Mouse (Mus musculus): ENCODE measurements around the gene Apol6. TPM values are rescaled to one million over a fixed set of nuclear protein-coding genes. Genes with fewer than 3 reads are reported as not detected.

Gene Apol6
- polyA plus RNA-seq, 1 experiment from 2014 or later, result not detected

DNA sequence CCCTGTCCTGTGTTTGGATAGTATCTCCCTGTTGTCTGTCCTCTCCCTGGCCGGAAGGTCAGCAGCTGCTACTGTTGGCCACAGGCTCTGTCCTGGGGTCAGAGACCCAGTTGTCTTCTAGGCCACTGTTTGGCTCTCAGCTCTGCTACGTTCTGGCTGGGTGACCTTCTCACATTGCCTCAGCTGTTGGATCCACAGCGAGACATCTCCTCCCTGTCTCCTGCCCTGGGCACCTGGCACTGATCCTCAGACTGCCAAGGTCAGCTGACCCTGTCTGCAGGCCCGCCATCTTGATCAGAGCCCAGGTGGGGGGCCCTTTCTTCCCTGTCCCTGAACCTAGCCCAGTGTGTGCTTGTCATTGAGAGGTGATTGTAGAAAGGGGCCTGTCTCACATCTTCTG lies 29.5 kb upstream of the Apol6 start:
- ATAC-seq, result no peak
- Histone ChIP-seq H3K27ac (ENCODE audit: low read length) (peak overlapping the region; percentile 68), H3K4me1 (ENCODE audit: control insufficient read depth, insufficient read depth, low read length) (peaks cover 13% of the 10 kb centered on the region; the same call in 1 of the 2 replicates), H3K36me3 (ENCODE audit: control insufficient read depth, insufficient read depth, low read length) (no peaks in the 10 kb centered on the region), H3K27me3 (ENCODE audit: control insufficient read depth, insufficient read depth, low read depth, low read length) (no peaks in the 10 kb centered on the region), H3K9me3 (replicated peaks; ENCODE audit: control insufficient read depth, low read length, poor library complexity, severe bottlenecking) (no peaks in the 10 kb centered on the region), H3K9ac (ENCODE audit: low read depth, low read length) (no peak overlapping the region), H3K4me3 (ENCODE audit: low read depth, low read length) (no peak overlapping the region), H3K4me2 (ENCODE audit: low read length) (peak overlapping the region; percentile 33)
- 71% methylated on average over 4 of the region's 4 CpGs for WGBS

DNA sequence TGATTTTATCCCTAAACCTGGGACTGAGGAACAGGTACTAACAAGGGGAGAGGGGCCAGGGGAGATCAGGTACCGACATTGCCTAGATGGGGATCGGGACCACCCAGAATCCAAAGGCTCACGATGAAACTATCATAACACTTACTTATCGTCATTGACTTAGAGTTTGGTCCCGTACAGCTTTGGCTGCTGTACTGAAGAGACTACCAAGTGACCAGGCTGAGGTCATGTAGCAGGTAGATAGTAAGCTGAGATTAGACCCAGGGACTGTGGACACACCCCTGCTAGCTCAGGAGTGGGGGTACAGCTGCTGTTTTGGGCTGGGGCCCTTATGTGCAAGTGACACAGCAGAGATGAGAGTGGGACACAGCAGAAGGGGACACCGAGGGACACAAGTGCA lies 28.0 kb upstream of the Apol6 start:
- ATAC-seq, result no peak
- Histone ChIP-seq H3K27me3 (ENCODE audit: control insufficient read depth, insufficient read depth, low read depth, low read length) (no peaks in the 10 kb centered on the region), H3K9me3 (replicated peaks; ENCODE audit: control insufficient read depth, low read length, poor library complexity, severe bottlenecking) (no peaks in the 10 kb centered on the region), H3K27ac (ENCODE audit: low read length) (no peak overlapping the region), H3K36me3 (ENCODE audit: control insufficient read depth, insufficient read depth, low read length) (no peaks in the 10 kb centered on the region), H3K4me3 (ENCODE audit: low read depth, low read length) (no peak overlapping the region), H3K4me1 (ENCODE audit: control insufficient read depth, insufficient read depth, low read length) (peaks cover 13% of the 10 kb centered on the region; the same call in 1 of the 2 replicates), H3K4me2 (ENCODE audit: low read length) (no peak overlapping the region), H3K9ac (ENCODE audit: low read depth, low read length) (no peak overlapping the region)
- 93% methylated on average over 6 of the region's 6 CpGs for WGBS

DNA sequence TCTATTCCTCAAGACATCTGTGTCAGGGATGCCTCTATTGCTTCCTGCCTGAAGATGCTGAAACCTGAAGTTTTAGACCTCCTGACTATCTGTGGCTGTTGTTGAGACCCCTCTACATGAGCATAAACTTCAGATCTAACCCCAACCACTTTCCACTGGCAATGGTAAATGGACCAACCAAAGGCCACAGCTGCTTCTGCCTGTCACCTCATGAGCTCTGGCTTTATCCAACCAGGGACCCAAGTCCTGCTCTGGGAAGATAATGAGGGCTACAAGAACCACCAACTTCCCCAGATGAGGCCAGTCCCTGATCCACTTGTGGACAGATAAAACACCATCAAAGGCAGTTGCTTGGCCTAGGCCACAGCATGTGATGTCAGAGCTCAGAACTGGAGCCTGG lies 26.6 kb upstream of the Apol6 start:
- Histone ChIP-seq H3K9me3 (replicated peaks; ENCODE audit: control insufficient read depth, low read length, poor library complexity, severe bottlenecking) (no peaks in the 10 kb centered on the region), H3K27me3 (ENCODE audit: control insufficient read depth, insufficient read depth, low read depth, low read length) (no peaks in the 10 kb centered on the region), H3K4me1 (ENCODE audit: control insufficient read depth, insufficient read depth, low read length) (peaks cover 13% of the 10 kb centered on the region; the same call in 1 of the 2 replicates), H3K36me3 (ENCODE audit: control insufficient read depth, insufficient read depth, low read length) (no peaks in the 10 kb centered on the region), H3K4me3 (ENCODE audit: low read depth, low read length) (no peak overlapping the region), H3K9ac (ENCODE audit: low read depth, low read length) (no peak overlapping the region), H3K4me2 (ENCODE audit: low read length) (no peak overlapping the region), H3K27ac (ENCODE audit: low read length) (no peak overlapping the region)
- ATAC-seq, result no peak

DNA sequence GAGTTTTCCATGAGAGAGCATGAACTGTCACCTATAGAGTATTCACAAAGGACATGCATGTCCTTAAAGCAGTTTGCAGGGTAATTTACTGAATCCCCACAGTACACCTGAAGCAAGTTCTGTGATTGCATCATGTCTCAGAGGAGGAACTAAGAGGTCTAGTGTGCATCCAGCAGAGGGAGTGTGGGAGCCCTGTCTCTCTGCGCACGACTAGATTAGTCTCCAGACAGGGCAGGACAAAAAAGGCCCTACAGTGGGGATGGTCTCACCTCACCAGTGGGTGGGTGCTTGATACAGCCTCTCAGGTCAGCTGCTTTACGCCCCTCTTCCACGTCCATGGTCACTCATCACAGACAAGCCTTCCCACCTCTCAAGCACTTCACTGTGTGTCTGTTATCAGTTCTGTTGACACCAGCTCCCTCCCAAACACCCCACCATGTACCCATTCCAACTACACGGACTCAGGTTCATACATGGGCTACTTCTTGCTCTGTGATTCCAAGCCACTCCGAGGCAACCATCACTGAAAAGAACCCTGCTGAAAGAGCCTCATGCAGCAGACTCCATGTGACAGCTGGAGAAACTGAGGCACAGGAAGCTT lies 25.7 kb upstream of the Apol6 start:
- no peaks in the 10 kb centered on the region for H3K9me3 ChIP-seq (replicated peaks; ENCODE audit: control insufficient read depth, low read length, poor library complexity, severe bottlenecking)
- H3K36me3 ChIP-seq (ENCODE audit: control insufficient read depth, insufficient read depth, low read length), result no peaks in the 10 kb centered on the region
- no peak overlapping the region for H3K4me2 ChIP-seq (ENCODE audit: low read length)
- no peak overlapping the region for H3K27ac ChIP-seq (ENCODE audit: low read length)
- 67% methylated on average over 6 of the region's 6 CpGs for whole genome bisulfite sequencing
- no peaks in the 10 kb centered on the region for H3K27me3 ChIP-seq (ENCODE audit: control insufficient read depth, insufficient read depth, low read depth, low read length)
- peaks cover 7% of the 10 kb centered on the region; the same call in 1 of the 2 replicates for H3K4me1 ChIP-seq (ENCODE audit: control insufficient read depth, insufficient read depth, low read length)
- H3K4me3 ChIP-seq (ENCODE audit: low read depth, low read length), result no peak overlapping the region
- H3K9ac ChIP-seq (ENCODE audit: low read depth, low read length), result no peak overlapping the region
- no peak for ATAC-seq

DNA sequence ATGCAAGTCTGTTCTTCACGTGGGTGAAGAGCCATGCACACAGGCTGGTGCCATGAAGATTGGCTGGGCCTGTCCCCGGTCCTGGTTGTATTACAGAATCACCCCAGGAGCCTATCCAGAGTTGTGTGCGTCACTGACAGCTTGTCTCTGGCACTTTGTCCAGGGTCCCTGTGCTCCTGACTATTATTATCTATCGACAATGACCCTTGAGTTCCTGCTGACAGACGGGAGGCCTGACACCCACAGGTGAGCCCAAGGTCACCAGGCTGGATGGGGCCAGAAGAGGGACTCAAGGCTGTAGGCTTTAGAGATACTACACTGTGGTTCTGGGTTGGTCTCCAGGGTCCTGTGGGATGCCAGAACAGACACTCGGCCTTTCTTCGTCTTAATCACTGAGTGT lies 25.0 kb upstream of the Apol6 start:
- H3K27ac ChIP-seq (ENCODE audit: low read length), result no peak overlapping the region
- peaks cover 4% of the 10 kb centered on the region; the same call in 1 of the 2 replicates for H3K4me1 ChIP-seq (ENCODE audit: control insufficient read depth, insufficient read depth, low read length)
- no peaks in the 10 kb centered on the region for H3K36me3 ChIP-seq (ENCODE audit: control insufficient read depth, insufficient read depth, low read length)
- no peak for ATAC-seq
- no peak overlapping the region for H3K4me3 ChIP-seq (ENCODE audit: low read depth, low read length)
- H3K9me3 ChIP-seq (replicated peaks; ENCODE audit: control insufficient read depth, low read length, poor library complexity, severe bottlenecking), result no peaks in the 10 kb centered on the region
- no peaks in the 10 kb centered on the region for H3K27me3 ChIP-seq (ENCODE audit: control insufficient read depth, insufficient read depth, low read depth, low read length)
- no peak overlapping the region for H3K9ac ChIP-seq (ENCODE audit: low read depth, low read length)
- 84% methylated on average over 7 of the region's 7 CpGs for WGBS
- H3K4me2 ChIP-seq (ENCODE audit: low read length), result no peak overlapping the region

DNA sequence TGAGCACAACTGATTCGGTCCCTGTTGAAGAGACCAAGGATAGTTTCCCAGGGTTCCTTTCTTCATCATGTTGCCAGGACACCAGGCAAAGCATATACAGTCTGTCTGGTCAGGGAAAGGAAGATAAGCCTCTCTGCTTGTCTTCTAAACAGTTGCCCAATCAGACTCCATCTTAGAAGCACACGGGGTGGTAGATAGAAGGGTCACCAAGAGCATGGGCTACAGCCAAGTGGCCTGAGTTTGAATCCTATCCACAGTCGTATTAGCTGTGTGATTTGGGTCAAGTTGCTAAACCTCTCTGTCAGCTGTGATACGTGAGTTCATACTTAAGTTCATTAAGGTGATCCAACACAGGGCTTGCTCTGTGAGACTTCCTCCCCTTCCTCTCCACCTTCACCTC lies 24.4 kb upstream of the Apol6 start:
- no peaks in the 10 kb centered on the region for H3K36me3 ChIP-seq (ENCODE audit: control insufficient read depth, insufficient read depth, low read length)
- H3K27me3 ChIP-seq (ENCODE audit: control insufficient read depth, insufficient read depth, low read depth, low read length), result no peaks in the 10 kb centered on the region
- H3K4me2 ChIP-seq (ENCODE audit: low read length), result no peak overlapping the region
- H3K27ac ChIP-seq (ENCODE audit: low read length), result no peak overlapping the region
- no peak overlapping the region for H3K9ac ChIP-seq (ENCODE audit: low read depth, low read length)
- no peaks in the 10 kb centered on the region for H3K9me3 ChIP-seq (replicated peaks; ENCODE audit: control insufficient read depth, low read length, poor library complexity, severe bottlenecking)
- ATAC-seq, result no peak
- no peaks in the 10 kb centered on the region for H3K4me1 ChIP-seq (ENCODE audit: control insufficient read depth, insufficient read depth, low read length)
- 89% methylated on average over 4 of the region's 4 CpGs for WGBS
- H3K4me3 ChIP-seq (ENCODE audit: low read depth, low read length), result no peak overlapping the region

DNA sequence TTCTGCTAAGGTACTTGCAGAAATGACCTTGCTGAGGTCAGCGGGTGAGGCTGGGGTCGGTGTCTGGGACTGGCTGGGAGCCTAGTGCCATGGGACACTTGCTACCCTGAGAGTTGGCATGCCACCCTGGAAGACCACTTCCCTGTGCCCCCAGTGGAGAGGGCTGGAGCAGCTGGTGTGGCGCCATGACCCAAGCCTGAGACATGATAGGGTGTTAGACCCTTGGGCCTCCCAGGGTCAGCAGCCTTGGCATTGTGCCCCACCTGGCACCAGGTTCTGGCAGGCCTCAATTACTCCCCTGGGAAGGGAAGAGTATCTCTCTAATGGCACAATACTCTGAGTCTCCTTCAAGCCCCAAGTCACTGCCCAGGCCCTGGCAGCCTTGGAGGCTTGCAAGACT lies 23.5 kb upstream of the Apol6 start:
- WGBS, result 96% methylated on average over 3 of the region's 3 CpGs
- Histone ChIP-seq H3K4me1 (ENCODE audit: control insufficient read depth, insufficient read depth, low read length) (peaks cover 3% of the 10 kb centered on the region; the same call in 1 of the 2 replicates), H3K4me2 (ENCODE audit: low read length) (no peak overlapping the region), H3K36me3 (ENCODE audit: control insufficient read depth, insufficient read depth, low read length) (no peaks in the 10 kb centered on the region), H3K9ac (ENCODE audit: low read depth, low read length) (no peak overlapping the region), H3K4me3 (ENCODE audit: low read depth, low read length) (no peak overlapping the region), H3K27me3 (ENCODE audit: control insufficient read depth, insufficient read depth, low read depth, low read length) (no peaks in the 10 kb centered on the region), H3K27ac (ENCODE audit: low read length) (no peak overlapping the region), H3K9me3 (replicated peaks; ENCODE audit: control insufficient read depth, low read length, poor library complexity, severe bottlenecking) (no peaks in the 10 kb centered on the region)
- no peak for ATAC-seq

DNA sequence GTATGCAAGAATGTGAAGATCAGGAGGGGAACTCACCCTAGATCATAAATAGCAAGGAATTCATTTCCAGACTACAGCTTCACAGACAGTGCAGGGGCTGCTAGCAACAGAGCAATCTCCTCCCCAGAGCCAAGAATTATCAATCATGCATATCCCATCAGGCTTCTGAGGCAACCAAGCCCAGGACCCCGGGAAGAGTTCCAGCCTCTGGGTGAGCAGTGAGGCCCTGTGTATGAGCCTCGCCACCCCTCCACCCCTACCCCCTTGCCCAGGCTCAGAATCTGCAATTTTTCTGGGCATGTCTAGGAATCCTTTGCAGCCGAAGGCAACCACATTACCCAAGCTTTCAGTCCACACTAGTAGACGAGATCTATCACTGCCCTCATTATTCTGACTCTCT lies 22.7 kb upstream of the Apol6 start:
- Histone ChIP-seq H3K4me2 (ENCODE audit: low read length) (no peak overlapping the region), H3K27ac (ENCODE audit: low read length) (no peak overlapping the region), H3K4me1 (ENCODE audit: control insufficient read depth, insufficient read depth, low read length) (peaks cover 7% of the 10 kb centered on the region; the same call in 1 of the 2 replicates), H3K9me3 (replicated peaks; ENCODE audit: control insufficient read depth, low read length, poor library complexity, severe bottlenecking) (no peaks in the 10 kb centered on the region), H3K36me3 (ENCODE audit: control insufficient read depth, insufficient read depth, low read length) (no peaks in the 10 kb centered on the region), H3K27me3 (ENCODE audit: control insufficient read depth, insufficient read depth, low read depth, low read length) (no peaks in the 10 kb centered on the region), H3K4me3 (ENCODE audit: low read depth, low read length) (no peak overlapping the region), H3K9ac (ENCODE audit: low read depth, low read length) (no peak overlapping the region)
- WGBS, result 87% methylated on average over 4 of the region's 4 CpGs
- no peak for ATAC-seq

DNA sequence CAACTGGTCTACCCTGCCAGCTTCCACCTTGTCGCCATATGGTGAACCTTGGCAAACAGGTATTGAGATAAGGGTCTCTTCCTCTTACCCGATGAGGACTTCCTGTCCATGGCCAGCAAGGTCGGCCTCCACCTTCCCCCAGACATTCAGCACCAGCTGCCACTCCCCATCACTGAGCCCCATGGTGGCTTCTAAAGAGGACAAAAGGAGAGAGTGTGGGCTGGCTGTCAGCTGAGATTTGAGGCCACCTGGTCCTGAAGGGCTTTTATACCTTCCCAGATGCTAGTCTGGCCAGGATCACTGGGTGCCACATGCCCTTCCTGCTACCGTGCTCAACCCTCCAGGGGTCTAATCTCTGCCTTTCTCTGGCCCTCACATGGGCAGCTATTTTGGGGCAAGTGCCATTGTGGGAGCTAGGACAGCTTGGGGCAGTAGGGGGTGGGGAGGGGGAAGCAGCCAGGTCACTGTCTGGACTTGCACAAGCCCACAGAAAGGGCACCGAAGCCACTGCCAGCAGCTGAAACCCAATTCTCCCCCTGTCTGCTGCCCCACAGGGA lies 22.1 kb upstream of the Apol6 start:
- WGBS, result 87% methylated on average over 5 of the region's 5 CpGs
- Histone ChIP-seq H3K4me1 (ENCODE audit: control insufficient read depth, insufficient read depth, low read length) (peaks cover 7% of the 10 kb centered on the region; the same call in 1 of the 2 replicates), H3K4me3 (ENCODE audit: low read depth, low read length) (no peak overlapping the region), H3K27ac (ENCODE audit: low read length) (no peak overlapping the region), H3K4me2 (ENCODE audit: low read length) (no peak overlapping the region), H3K36me3 (ENCODE audit: control insufficient read depth, insufficient read depth, low read length) (no peaks in the 10 kb centered on the region), H3K9me3 (replicated peaks; ENCODE audit: control insufficient read depth, low read length, poor library complexity, severe bottlenecking) (no peaks in the 10 kb centered on the region), H3K9ac (ENCODE audit: low read depth, low read length) (no peak overlapping the region), H3K27me3 (ENCODE audit: control insufficient read depth, insufficient read depth, low read depth, low read length) (no peaks in the 10 kb centered on the region)
- no peak for ATAC-seq
